ENCODE assay signal across 18 mouse cellular contexts in genomic region chr8:64319220-64319820, GRCm38 (mm10).
DNase-seq lines count a peak whose midpoint lies in the region; ATAC-seq and TF ChIP-seq lines count a peak whose summit lies in the region.
"Had no signal": no experiment of that assay in that cellular context is flagged by ENCODE, and none has a peak within 500 bp of the region (broad histone marks: within the 10 kb centered on the region; RNA-seq: fewer than 3 reads in every experiment).

No protein-coding gene starts in this region.

- H3K36me3 ChIP-seq in forebrain, embryonic 13.5 days (ENCODE audit: poor library complexity, severe bottlenecking), result no peaks in the 10 kb centered on the region
- no peaks in the 10 kb centered on the region for H3K36me3 ChIP-seq in forebrain, postnatal 0 days (ENCODE audit: insufficient read depth)
- H3K36me3 ChIP-seq: embryonic facial prominence, embryonic 15.5 days; heart, embryonic 13.5 days; hindbrain, embryonic 12.5 days; intestine, embryonic 15.5 days had no signal

- H3K4me3 ChIP-seq in brown adipose tissue, adult 24 weeks (ENCODE audit: insufficient read depth, low read depth, low read length), result no peak overlapping the region
- H3K4me3 ChIP-seq in forebrain, embryonic 13.5 days, result no peak overlapping the region
- H3K4me3 ChIP-seq in forebrain, postnatal 0 days (ENCODE audit: low read depth, low read length), result no peak overlapping the region
- no peak overlapping the region for H3K4me3 ChIP-seq in cerebellum, adult 2 months (replicated peaks; ENCODE audit: insufficient read depth, low read depth, low read length)
- H3K4me3 ChIP-seq: embryonic facial prominence, embryonic 15.5 days; erythroblast, embryonic 14.5 days; heart, embryonic 13.5 days; hindbrain, embryonic 12.5 days; intestine, embryonic 15.5 days had no signal

- 15% methylated on average over 6 of the region's 6 CpGs for WGBS in forebrain, embryonic 13.5 days
- 13% methylated on average over 6 of the region's 6 CpGs for WGBS in forebrain, postnatal 0 days
- WGBS in cerebellum, adult 2 months, result 61% methylated on average over 6 of the region's 6 CpGs

- no peaks in the 10 kb centered on the region for H3K9me3 ChIP-seq in forebrain, embryonic 13.5 days (replicated peaks)
- H3K9me3 ChIP-seq in forebrain, postnatal 0 days (ENCODE audit: low read length), result no peaks in the 10 kb centered on the region
- H3K9me3 ChIP-seq: embryonic facial prominence, embryonic 15.5 days; hindbrain, embryonic 12.5 days; intestine, embryonic 15.5 days had no signal

- peak overlapping the region; percentile 68 for H3K27ac ChIP-seq in brown adipose tissue, adult 24 weeks (replicated peaks; ENCODE audit: low read depth, low read length)
- 0 out of 2 replicates have a peak overlapping the region, but pooled peaks have one; percentile 10 for H3K27ac ChIP-seq in forebrain, embryonic 13.5 days
- no peak overlapping the region for H3K27ac ChIP-seq in forebrain, postnatal 0 days (ENCODE audit: low read depth, low read length)
- no peak overlapping the region for H3K27ac ChIP-seq in cerebellum, adult 2 months (ENCODE audit: insufficient read depth, low read length)
- H3K27ac ChIP-seq: embryonic facial prominence, embryonic 15.5 days; heart, embryonic 13.5 days; hindbrain, embryonic 12.5 days; intestine, embryonic 15.5 days had no signal

- ATAC-seq in forebrain, embryonic 13.5 days, result peak; percentile 74
- ATAC-seq in forebrain, postnatal 0 days, result peak; percentile 16; the same call in 1 of the 2 replicates
- ATAC-seq: intestine, embryonic 15.5 days had no signal

- peak; percentile 91 for DNase-seq in heart, adult 11 months
- DNase-seq in heart, postnatal 10 days, result no peak
- DNase-seq in forebrain, postnatal 0 days, result peak; percentile 44
- DNase-seq in kidney, adult 9 months, result no peak
- DNase-seq in cerebellum, adult 2 months, result no peak
- no peak for DNase-seq in cerebellum, adult 18-20 months
- DNase-seq: adrenal gland, adult 2 months; adrenal gland, postnatal 25 days; cerebellum, adult 11 months; heart, postnatal 4 days; kidney, adult 2 months had no signal

- no peak overlapping the region for H3K4me2 ChIP-seq in forebrain, embryonic 13.5 days
- no peak overlapping the region for H3K4me2 ChIP-seq in forebrain, postnatal 0 days (ENCODE audit: low read depth)
- H3K4me2 ChIP-seq: embryonic facial prominence, embryonic 15.5 days; heart, embryonic 13.5 days; hindbrain, embryonic 12.5 days; intestine, embryonic 15.5 days had no signal

- H3K9ac ChIP-seq in forebrain, embryonic 13.5 days, result no peak overlapping the region
- no peak overlapping the region for H3K9ac ChIP-seq in forebrain, postnatal 0 days
- H3K9ac ChIP-seq: embryonic facial prominence, embryonic 15.5 days; heart, embryonic 13.5 days; hindbrain, embryonic 12.5 days; intestine, embryonic 15.5 days had no signal

- H3K27me3 ChIP-seq in forebrain, embryonic 13.5 days, result peaks cover 20% of the 10 kb centered on the region
- no peaks in the 10 kb centered on the region for H3K27me3 ChIP-seq in forebrain, postnatal 0 days (ENCODE audit: insufficient read depth, low read length)
- no peaks in the 10 kb centered on the region for H3K27me3 ChIP-seq in cerebellum, adult 2 months (ENCODE audit: control insufficient read depth, insufficient read depth, low read length)
- H3K27me3 ChIP-seq: embryonic facial prominence, embryonic 15.5 days; heart, embryonic 13.5 days; hindbrain, embryonic 12.5 days; intestine, embryonic 15.5 days had no signal

- no peaks in the 10 kb centered on the region for H3K4me1 ChIP-seq in brown adipose tissue, adult 24 weeks (ENCODE audit: control insufficient read depth, insufficient read depth, insufficient read length, low read length)
- H3K4me1 ChIP-seq in forebrain, embryonic 13.5 days, result peaks cover 14% of the 10 kb centered on the region
- H3K4me1 ChIP-seq in forebrain, postnatal 0 days (ENCODE audit: insufficient read depth), result peaks cover 8% of the 10 kb centered on the region; the same call in 1 of the 2 replicates
- peaks cover 6% of the 10 kb centered on the region; the same call in 1 of the 2 replicates for H3K4me1 ChIP-seq in cerebellum, adult 2 months (ENCODE audit: control insufficient read depth, insufficient read depth, low read length)
- H3K4me1 ChIP-seq: embryonic facial prominence, embryonic 15.5 days; hindbrain, embryonic 12.5 days; intestine, embryonic 15.5 days had no signal

- no peak for TF ChIP-seq CTCF in forebrain, postnatal 0 days (IDR thresholded peaks at IDR 0.05; ENCODE audit: low read depth)
- TF ChIP-seq CTCF in cerebellum, adult 2 months (IDR thresholded peaks at IDR 0.05; ENCODE audit: borderline replicate concordance, insufficient read depth, low read depth, low read length), result no peak

- intact Hi-C loops in heart, postnatal 10 days (cut with DNase I), result no loop called here

- no peak for TF ChIP-seq POLR2A in cerebellum, adult 2 months (IDR thresholded peaks at IDR 0.05; ENCODE audit: borderline replicate concordance, insufficient read depth, low read length)

Comparison
In these comparisons a context has a peak if more than half of its experiments do, and no peak if none do; other contexts are left out.
1. DNase-seq: peak in heart, adult 11 months (single experiment) and forebrain, postnatal 0 days (single experiment); none in heart, postnatal 10 days (0 of 2), kidney, adult 9 months (single experiment), cerebellum, adult 2 months (0 of 2) and cerebellum, adult 18-20 months (0 of 2).
2. H3K27ac ChIP-seq: peak in brown adipose tissue, adult 24 weeks (single experiment) and forebrain, embryonic 13.5 days (single experiment); none in forebrain, postnatal 0 days (single experiment) and cerebellum, adult 2 months (single experiment).